Mouse (Mus musculus): ENCODE results near the gene Fam98c.

Gene Fam98c

DNA sequence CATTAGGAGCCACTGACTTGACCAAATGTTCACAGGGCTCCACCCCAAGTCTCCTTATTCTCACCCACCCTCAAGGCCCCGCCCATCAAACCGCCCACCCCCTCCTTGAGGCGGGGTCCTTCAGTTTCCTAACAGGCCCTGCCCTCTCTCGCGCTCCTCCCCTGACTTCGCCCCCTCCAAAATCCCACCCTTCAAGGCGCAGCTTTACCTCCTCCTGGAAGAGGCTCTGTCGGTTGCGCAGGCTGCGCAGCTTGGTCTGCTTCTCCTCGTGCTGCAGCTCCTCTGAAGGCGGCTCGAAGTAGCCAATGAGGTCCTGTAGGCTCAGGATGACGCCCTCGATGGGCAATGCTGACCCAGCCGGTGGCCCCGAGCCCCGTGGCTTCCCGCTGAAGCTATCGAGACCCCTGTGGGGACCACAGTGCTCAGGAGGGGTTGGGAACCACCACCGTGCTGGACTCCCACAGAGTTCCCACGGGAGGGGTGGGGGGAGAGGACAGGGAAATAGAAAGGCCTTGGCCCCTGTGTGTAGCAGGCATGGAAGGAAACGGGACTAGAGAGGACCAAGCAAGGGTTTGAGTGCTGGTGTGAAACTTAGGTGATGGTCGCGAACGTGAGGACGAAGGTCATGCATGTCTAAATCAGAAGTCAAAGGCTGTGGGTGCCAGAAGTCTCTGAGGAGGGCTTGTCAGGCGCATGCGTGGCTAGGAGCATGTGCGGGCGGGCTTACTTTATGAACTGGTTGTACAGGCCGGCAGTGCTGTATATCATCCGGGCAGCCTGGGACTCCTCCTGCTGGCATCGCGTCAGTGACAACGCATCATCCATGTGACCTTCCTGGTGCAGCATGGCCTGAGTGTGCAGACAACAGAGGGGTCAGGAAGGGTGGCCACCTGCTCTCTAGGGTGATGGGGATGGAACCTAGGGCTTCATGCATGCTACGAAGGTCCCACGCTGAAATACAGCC, 46.8 kb downstream of the Fam98c start:
- DNase-seq (ENCODE audit: low spot score), result peak; percentile 65
